Mouse (Mus musculus): ENCODE data around the gene Klrc2. TPM values are rescaled to one million over a fixed set of nuclear protein-coding genes. Genes with fewer than 3 reads are reported as not detected.
"Not testable (repeated sequence)": the region's sequence is repeated elsewhere in the genome, so short reads cannot be mapped to it uniquely, and the experiment has no call there.

Klrc2 gene
- polyA plus RNA-seq (2015; fragmentation: Nextera tagmentation; extraction: Ambion mirVana) = not detected in 2 replicates

DNA sequence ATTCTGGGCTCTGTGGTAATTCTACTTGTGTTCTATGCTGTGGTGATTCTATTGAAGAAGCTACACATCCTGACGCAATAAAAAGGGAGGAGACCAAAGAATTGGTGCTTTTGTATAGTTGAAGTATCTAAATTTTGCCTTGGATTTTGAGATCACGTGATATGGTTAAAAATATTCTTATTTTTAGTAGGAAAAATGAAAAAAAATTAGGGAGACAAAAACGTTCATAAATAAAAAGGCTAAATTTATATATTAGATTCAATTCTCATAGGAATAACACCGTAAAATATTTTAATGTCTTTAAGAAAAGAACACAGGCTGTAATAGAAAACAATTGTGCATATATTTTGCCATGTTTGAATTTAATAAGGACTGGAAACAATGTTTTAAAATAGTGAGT is at the start of gene Klrc2:
Gene Klrc2, minus strand, starts transcription at position 101 of the 400 bp plus-strand sequence.
- H3K4me2 ChIP-seq; H3K27ac ChIP-seq; H3K4me1 ChIP-seq; ATAC-seq (replicated peaks); H3K27me3 ChIP-seq (replicated peaks); H3K36me3 ChIP-seq (replicated peaks); H3K4me3 ChIP-seq; H3K9me3 ChIP-seq; H3K9ac ChIP-seq: not testable (repeated sequence)
- WGBS = 75% methylated on average over 4 of the region's 4 CpGs

- not testable (repeated sequence) for H3K36me3 ChIP-seq (replicated peaks); H3K9ac ChIP-seq; H3K27ac ChIP-seq; H3K4me1 ChIP-seq; H3K4me3 ChIP-seq; H3K4me2 ChIP-seq; H3K27me3 ChIP-seq (replicated peaks); H3K9me3 ChIP-seq; ATAC-seq (replicated peaks)
- 87% methylated on average over 10 of the region's 10 CpGs for WGBS
Observed at GRCm38 (mm10) chr6:129691436-129691835, 30.9 kb upstream of the Klrc2 start.

- H3K9ac ChIP-seq = no peak overlapping the region
- no peak overlapping the region for H3K4me3 ChIP-seq
- no peaks in the 10 kb centered on the region for H3K27me3 ChIP-seq (replicated peaks)
- no peaks in the 10 kb centered on the region for H3K36me3 ChIP-seq (replicated peaks)
- ATAC-seq (replicated peaks) = no peak
- no peaks in the 10 kb centered on the region for H3K4me1 ChIP-seq
- H3K27ac ChIP-seq = no peak overlapping the region
- H3K9me3 ChIP-seq = no peaks in the 10 kb centered on the region
- no peak overlapping the region for H3K4me2 ChIP-seq
- 68% methylated on average over 1 of the region's 1 CpGs for WGBS
Observed at GRCm38 (mm10) chr6:129680379-129680778, 19.9 kb upstream of the Klrc2 start.

DNA sequence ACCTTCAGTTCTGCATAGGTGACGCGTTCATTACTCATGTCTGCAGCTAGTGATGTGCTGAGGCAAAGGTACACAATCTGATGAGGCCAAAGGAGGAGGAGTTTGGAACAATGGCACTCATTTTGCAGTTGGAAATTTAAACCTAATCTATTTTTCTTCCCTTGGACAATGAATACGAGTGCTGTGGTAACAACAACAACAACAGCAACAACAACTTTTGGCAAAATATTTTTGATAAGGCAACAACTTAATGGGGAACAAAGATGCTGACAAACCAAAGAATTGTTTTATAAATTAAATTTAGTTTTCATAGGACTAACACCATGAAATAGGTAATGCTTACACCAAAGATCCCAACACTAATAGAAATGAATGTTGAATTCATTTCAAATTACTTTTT is 18.4 kb upstream of the Klrc2 start, which contains the start of gene Klrc1:
Gene Klrc1, minus strand, starts transcription at position 101 of the 400 bp plus-strand sequence.
- no peak for ATAC-seq (replicated peaks)
- Histone ChIP-seq H3K27me3 (replicated peaks) (no peaks in the 10 kb centered on the region), H3K9me3 (no peaks in the 10 kb centered on the region), H3K4me3 (no peak within 1 kb of the TSS), H3K36me3 (replicated peaks) (no peaks in the 10 kb centered on the region), H3K4me2 (no peak within 1 kb of the TSS), H3K9ac (no peak within 1 kb of the TSS), H3K4me1 (no peaks in the 10 kb centered on the region), H3K27ac (no peak within 1 kb of the TSS)
- WGBS = 80% methylated on average over 3 of the region's 3 CpGs

GRCm38 (mm10) chr6:129661301-129661700 is 812 bp upstream of the Klrc2 start:
- WGBS = no CpG with 5 or more reads among the region's 3 CpGs
- not testable (repeated sequence) for H3K27ac ChIP-seq; H3K9me3 ChIP-seq; H3K9ac ChIP-seq; H3K4me2 ChIP-seq; H3K36me3 ChIP-seq (replicated peaks); H3K4me1 ChIP-seq; ATAC-seq (replicated peaks); H3K27me3 ChIP-seq (replicated peaks); H3K4me3 ChIP-seq

DNA sequence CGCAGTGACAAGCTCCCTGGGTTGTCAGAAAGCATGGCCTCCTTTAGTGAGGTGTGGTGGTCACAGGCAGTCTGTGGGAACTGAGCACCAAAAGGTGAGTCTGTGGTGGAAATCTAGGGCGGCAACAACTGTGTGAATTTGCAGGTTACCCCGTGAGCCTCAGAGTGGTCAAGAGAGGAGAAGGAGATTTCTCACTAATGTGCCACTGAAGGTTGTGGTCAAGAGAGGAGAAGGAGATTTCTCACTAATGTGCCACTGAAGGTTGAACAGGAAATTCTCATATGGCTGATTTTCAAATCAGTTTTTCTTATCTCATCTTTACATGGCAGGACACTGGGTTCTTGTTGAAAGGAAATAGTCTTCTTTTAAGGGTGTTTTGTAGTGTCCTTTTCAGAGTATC is 16.4 kb downstream of the Klrc2 start:
- H3K36me3 ChIP-seq (replicated peaks); H3K4me3 ChIP-seq: not testable (repeated sequence)

GRCm38 (mm10) chr6:129643237-129643636 is 17.3 kb downstream of the Klrc2 start, which contains the start of gene Klrc3:
Gene Klrc3 (minus strand): TSS chr6:129643337.
- H3K4me2 ChIP-seq; ATAC-seq (replicated peaks); H3K36me3 ChIP-seq (replicated peaks); H3K4me3 ChIP-seq; H3K9ac ChIP-seq; H3K4me1 ChIP-seq; H3K27me3 ChIP-seq (replicated peaks); H3K27ac ChIP-seq; H3K9me3 ChIP-seq: not testable (repeated sequence)
- WGBS = 88% methylated on average over 3 of the region's 3 CpGs

More for the DNA sequence above, 16.4 kb downstream of the Klrc2 start:
- ATAC-seq (replicated peaks); H3K9me3 ChIP-seq; H3K27me3 ChIP-seq (replicated peaks); H3K27ac ChIP-seq; H3K4me2 ChIP-seq; H3K4me1 ChIP-seq; H3K9ac ChIP-seq: not testable (repeated sequence)
- 100% methylated on average over 2 of the region's 3 CpGs for WGBS

- not testable (repeated sequence) for H3K27me3 ChIP-seq (replicated peaks); H3K9me3 ChIP-seq; H3K9ac ChIP-seq; H3K36me3 ChIP-seq (replicated peaks); H3K4me3 ChIP-seq; H3K4me1 ChIP-seq; H3K4me2 ChIP-seq; H3K27ac ChIP-seq; ATAC-seq (replicated peaks)
- WGBS = 83% methylated on average over 2 of the region's 2 CpGs
Observed at GRCm38 (mm10) chr6:129631046-129631445, 29.4 kb downstream of the Klrc2 start.

- H3K36me3 ChIP-seq (replicated peaks) = no peaks in the 10 kb centered on the region
- H3K4me1 ChIP-seq = no peaks in the 10 kb centered on the region
- no peak within 1 kb of the TSS for H3K4me3 ChIP-seq
- H3K27ac ChIP-seq = no peak within 1 kb of the TSS
- no peak within 1 kb of the TSS for H3K4me2 ChIP-seq
- no peak within 1 kb of the TSS for H3K9ac ChIP-seq
- no peak for ATAC-seq (replicated peaks)
- H3K9me3 ChIP-seq = no peaks in the 10 kb centered on the region
- no peaks in the 10 kb centered on the region for H3K27me3 ChIP-seq (replicated peaks)
- WGBS = 83% methylated on average over 4 of the region's 4 CpGs
Observed at GRCm38 (mm10) chr6:129623735-129624134, 36.8 kb downstream of the Klrc2 start, which contains the start of gene Klrk1. Gene Klrk1 (minus strand): TSS chr6:129623864.

DNA sequence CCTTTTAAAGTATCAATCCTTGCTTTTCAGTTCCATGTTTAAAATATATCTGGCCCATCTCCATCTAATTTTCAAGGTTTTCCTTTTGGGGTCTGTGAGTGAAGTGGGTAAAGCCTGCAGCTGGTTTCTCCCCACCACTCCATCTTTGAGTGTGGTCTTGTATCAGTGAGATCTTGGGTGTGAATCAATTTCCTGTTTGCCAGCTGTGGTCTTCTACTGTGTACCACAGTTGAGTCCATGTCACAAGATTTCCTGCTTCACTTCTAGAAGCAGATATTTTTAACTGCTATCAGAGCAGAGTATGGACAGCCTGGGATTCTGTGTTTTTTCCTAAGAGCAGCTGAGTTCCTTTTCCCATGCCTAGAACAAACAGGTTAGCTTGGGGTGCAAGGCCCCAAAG is 52.1 kb downstream of the Klrc2 start:
- no peaks in the 10 kb centered on the region for H3K9me3 ChIP-seq
- H3K27ac ChIP-seq = no peak overlapping the region
- no peak for ATAC-seq (replicated peaks)
- no peak overlapping the region for H3K9ac ChIP-seq
- H3K4me2 ChIP-seq = no peak overlapping the region
- H3K4me3 ChIP-seq = no peak overlapping the region
- H3K27me3 ChIP-seq (replicated peaks) = no peaks in the 10 kb centered on the region
- no peaks in the 10 kb centered on the region for H3K4me1 ChIP-seq
- H3K36me3 ChIP-seq (replicated peaks) = no peaks in the 10 kb centered on the region

Small RNA genes lying within 50 kb of the gene (microRNA-seq; reads per million reads assigned to microRNA genes)
- not detected for gene Mir680-1

Other genes starting within 250 kb of the Klrc2 start
- gene Clec1a, start 208.7 kb downstream of the Klrc2 start, polyA plus RNA-seq (2015; fragmentation: Nextera tagmentation; extraction: Ambion mirVana) = 1.6 TPM in 2 replicates
- not detected in 2 replicates for gene Olr1, start 153.5 kb downstream of the Klrc2 start, polyA plus RNA-seq (2015; fragmentation: Nextera tagmentation; extraction: Ambion mirVana)
- 0.32 TPM in 1 of 2 replicates, not detected in the other for gene Tmem52b, start 148.1 kb downstream of the Klrc2 start, polyA plus RNA-seq (2015; fragmentation: Nextera tagmentation; extraction: Ambion mirVana)
- gene Gabarapl1, start 127.5 kb downstream of the Klrc2 start, polyA plus RNA-seq (2015; fragmentation: Nextera tagmentation; extraction: Ambion mirVana) = 201 TPM in 2 replicates
- not detected in 2 replicates for gene Klre1, start 82.8 kb downstream of the Klrc2 start, polyA plus RNA-seq (2015; fragmentation: Nextera tagmentation; extraction: Ambion mirVana)
- not detected in 2 replicates for gene Klrd1, start 68.9 kb downstream of the Klrc2 start, polyA plus RNA-seq (2015; fragmentation: Nextera tagmentation; extraction: Ambion mirVana)
- gene Klrk1, start 36.8 kb downstream of the Klrc2 start, polyA plus RNA-seq (2015; fragmentation: Nextera tagmentation; extraction: Ambion mirVana) = 0.26 and 0.31 TPM in 2 replicates
- not detected in 2 replicates for gene Klrc3, start 17.4 kb downstream of the Klrc2 start, polyA plus RNA-seq (2015; fragmentation: Nextera tagmentation; extraction: Ambion mirVana)
- not detected in 2 replicates for gene Klrc1, start 18.3 kb upstream of the Klrc2 start, polyA plus RNA-seq (2015; fragmentation: Nextera tagmentation; extraction: Ambion mirVana)
- gene Klri1, start 56.4 kb upstream of the Klrc2 start, polyA plus RNA-seq (2015; fragmentation: Nextera tagmentation; extraction: Ambion mirVana) = not detected in 2 replicates
- gene Klri2, start 79.8 kb upstream of the Klrc2 start, polyA plus RNA-seq (2015; fragmentation: Nextera tagmentation; extraction: Ambion mirVana) = not detected in 2 replicates
- gene Gm156, start 123.6 kb upstream of the Klrc2 start, polyA plus RNA-seq (2015; fragmentation: Nextera tagmentation; extraction: Ambion mirVana) = not detected in 2 replicates
- gene Gm17631, start 202.0 kb upstream of the Klrc2 start, polyA plus RNA-seq (2015; fragmentation: Nextera tagmentation; extraction: Ambion mirVana) = not detected in 2 replicates
- gene Klra17, start 216.0 kb upstream of the Klrc2 start, polyA plus RNA-seq (2015; fragmentation: Nextera tagmentation; extraction: Ambion mirVana) = not detected in 2 replicates